Mouse (Mus musculus) myocyte (in vitro differentiated cells): ENCODE results near the gene Gramd1a. TPM values are rescaled to one million over a fixed set of nuclear protein-coding genes. Genes with fewer than 3 reads are reported as not detected.

Experiments used
- H3K27me3 ChIP-seq: one replicate; pipeline ENCODE4 v1.6.1; 2011; ENCODE audit not compliant: control insufficient read depth, insufficient read depth, insufficient read length
- H3K36me3 ChIP-seq: one replicate; pipeline ENCODE4 v1.6.1; 2011; ENCODE audit not compliant: control insufficient read depth, insufficient read depth
- H3K4me2 ChIP-seq: one replicate; pipeline ENCODE4 v1.6.1; 2011; ENCODE audit warnings: low read depth, control low read depth
- H3K4me3 ChIP-seq: one replicate; pipeline ENCODE4 v1.5.1; 2011; ENCODE audit warnings: mild to moderate bottlenecking, control low read depth, moderate library complexity
- H3K79me2 ChIP-seq: one replicate; pipeline ENCODE4 v1.6.1; 2011; ENCODE audit not compliant: control insufficient read depth, insufficient read depth
- H3ac ChIP-seq: one replicate; pipeline ENCODE4 v1.6.1; 2011; ENCODE audit not compliant: control insufficient read depth, insufficient read length
- CEBPB ChIP-seq: IDR thresholded peaks from 2 replicates; pipeline ENCODE4 v1.6.1; 2011; ENCODE audit warnings: mild to moderate bottlenecking, moderate library complexity; ENCODE audit not compliant: poor library complexity, insufficient read depth, severe bottlenecking
- E2F4 ChIP-seq: IDR thresholded peaks from one replicate; pipeline ENCODE4 v1.6.1; 2011; ENCODE audit warnings: mild to moderate bottlenecking, control low read depth, moderate library complexity; ENCODE audit not compliant: insufficient read depth
- MAX ChIP-seq: IDR thresholded peaks from one replicate; pipeline ENCODE4 v1.6.1; 2011; ENCODE audit warnings: low read depth, mild to moderate bottlenecking, control low read depth
- MYOD1 ChIP-seq, 3 experiments: IDR thresholded peaks; one replicate each; pipeline ENCODE4 v1.6.1; 2011; ENCODE audit warnings: control low read depth in 2 of 3, low read depth in 2 of 3, mild to moderate bottlenecking in 2 of 3, moderate library complexity in 1 of 3; ENCODE audit not compliant: insufficient read length in 2 of 3, control insufficient read depth in 1 of 3
- MYOG ChIP-seq, 3 experiments: IDR thresholded peaks; one replicate each; pipeline ENCODE4 v1.6.1; 2011; ENCODE audit warnings: control low read depth in 2 of 3, low read depth in 2 of 3, mild to moderate bottlenecking in 2 of 3; ENCODE audit not compliant: insufficient read length in 2 of 3, control insufficient read depth in 1 of 3, insufficient read depth in 1 of 3
- POLR2A ChIP-seq: IDR thresholded peaks from one replicate; pipeline ENCODE4 v1.6.1; 2011; ENCODE audit warnings: low read depth, mild to moderate bottlenecking, control low read depth, moderate library complexity; ENCODE audit not compliant: insufficient read length
- POLR2AphosphoS2 ChIP-seq: IDR thresholded peaks from one replicate; pipeline ENCODE4 v1.6.1; 2011; ENCODE audit warnings: low read depth, control low read depth; ENCODE audit not compliant: insufficient read length
- REST ChIP-seq: IDR thresholded peaks from one replicate; pipeline ENCODE4 v1.6.1; 2011; ENCODE audit warnings: mild to moderate bottlenecking, control low read depth, moderate library complexity; ENCODE audit not compliant: insufficient read depth, insufficient read length
- SRF ChIP-seq: IDR thresholded peaks from one replicate; pipeline ENCODE4 v1.6.1; 2011; ENCODE audit warnings: low read depth; ENCODE audit not compliant: control insufficient read depth, insufficient read length
- TCF12 ChIP-seq: IDR thresholded peaks from one replicate; pipeline ENCODE4 v1.6.1; 2011; ENCODE audit warnings: mild to moderate bottlenecking, control low read depth; ENCODE audit not compliant: poor library complexity, insufficient read depth, severe bottlenecking
- TCF3 ChIP-seq: IDR thresholded peaks from one replicate; pipeline ENCODE4 v1.6.1; 2011; ENCODE audit warnings: low read depth, control low read depth; ENCODE audit not compliant: insufficient read length
- USF1 ChIP-seq: IDR thresholded peaks from one replicate; pipeline ENCODE4 v1.6.1; 2011; ENCODE audit warnings: low read depth, mild to moderate bottlenecking, control low read depth, moderate library complexity
- polyA plus RNA-seq: library from polyadenylated mRNA; unstranded; fragments of >200 nt; fragmentation: generic; extraction: Trizol; gene quantifications from one replicate; pipeline ENCODE4 v1.2.1, GENCODE M21; 2012; ENCODE audit warnings: missing spikeins

Gene Gramd1a
- polyA plus RNA-seq, 1 experiment = 25.5 TPM

- no peak overlapping the region for H3K4me2 ChIP-seq
- no peak overlapping the region for H3K4me3 ChIP-seq
- no peaks in the 10 kb centered on the region for H3K79me2 ChIP-seq
- TF ChIP-seq MYOG (IDR thresholded peaks at IDR 0.05; ENCODE audit: control insufficient read depth in 1 of 3, insufficient read depth in 1 of 3, insufficient read length in 2 of 3, low read depth in 2 of 3) (no peak), REST (no peak), MYOD1 (IDR thresholded peaks at IDR 0.05; ENCODE audit: control insufficient read depth in 1 of 3, insufficient read length in 2 of 3, low read depth in 2 of 3) (no peak), USF1 (no peak), CEBPB (no peak), POLR2A (no peak), TCF3 (no peak), TCF12 (no peak), SRF (no peak), MAX (no peak), E2F4 (no peak), POLR2AphosphoS2 (no peak)
- peaks cover 8% of the 10 kb centered on the region for H3K27me3 ChIP-seq
- H3K36me3 ChIP-seq = no peaks in the 10 kb centered on the region
- H3ac ChIP-seq = no peak overlapping the region
These were observed 38.2 kb downstream of the Gramd1a start for GRCm38 (mm10) chr7:31117465-31117864.

GRCm38 (mm10) chr7:31116721-31117145, 39.0 kb downstream of the Gramd1a start:
- H3K4me2 ChIP-seq = no peak overlapping the region
- peaks cover 8% of the 10 kb centered on the region for H3K27me3 ChIP-seq
- no peak overlapping the region for H3K4me3 ChIP-seq
- TF ChIP-seq SRF (no peak), POLR2A (no peak), MAX (no peak), TCF12 (no peak), MYOD1 (IDR thresholded peaks at IDR 0.05; ENCODE audit: control insufficient read depth in 1 of 3, insufficient read length in 2 of 3, low read depth in 2 of 3) (no peak), TCF3 (no peak), MYOG (IDR thresholded peaks at IDR 0.05; ENCODE audit: control insufficient read depth in 1 of 3, insufficient read depth in 1 of 3, insufficient read length in 2 of 3, low read depth in 2 of 3) (no peak), E2F4 (no peak), POLR2AphosphoS2 (no peak), CEBPB (no peak), USF1 (no peak), REST (no peak)
- no peaks in the 10 kb centered on the region for H3K36me3 ChIP-seq
- H3ac ChIP-seq = no peak overlapping the region
- H3K79me2 ChIP-seq = no peaks in the 10 kb centered on the region

DNA sequence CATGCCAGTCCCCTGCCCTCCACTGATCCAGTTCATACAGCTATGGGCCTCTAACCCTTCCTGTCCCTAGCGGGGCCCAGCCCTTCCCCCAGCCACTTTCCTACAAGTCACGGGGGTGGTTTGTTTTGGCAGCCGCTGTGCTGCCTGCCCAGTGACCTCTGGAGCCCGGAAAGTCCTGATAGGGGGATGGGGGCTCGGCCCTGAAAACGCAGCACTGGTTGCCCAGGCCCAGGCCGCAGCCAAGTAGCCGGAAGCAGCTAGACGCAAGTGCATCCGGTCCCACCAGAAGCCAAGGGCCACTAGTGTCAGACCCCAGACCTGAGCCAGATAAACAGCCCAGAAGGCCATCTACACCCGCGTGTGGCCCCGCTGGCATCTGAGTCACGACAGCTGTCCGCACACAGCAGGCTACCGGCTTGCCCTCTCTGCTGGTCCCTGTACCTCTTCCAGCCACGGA, 40.1 kb downstream of the Gramd1a start:
- TF ChIP-seq REST (no peak), USF1 (no peak), MYOD1 (IDR thresholded peaks at IDR 0.05; ENCODE audit: control insufficient read depth in 1 of 3, insufficient read length in 2 of 3, low read depth in 2 of 3) (peak in 1 of 3 experiments; percentile 71), MYOG (IDR thresholded peaks at IDR 0.05; ENCODE audit: control insufficient read depth in 1 of 3, insufficient read depth in 1 of 3, insufficient read length in 2 of 3, low read depth in 2 of 3) (peak in 2 of 3 experiments; percentile 25 to 57)
- no peaks in the 10 kb centered on the region for H3K36me3 ChIP-seq
- no peak overlapping the region for H3K4me3 ChIP-seq
- no peak overlapping the region for H3ac ChIP-seq
- H3K27me3 ChIP-seq = peaks cover 8% of the 10 kb centered on the region
- no peak overlapping the region for H3K4me2 ChIP-seq
- no peaks in the 10 kb centered on the region for H3K79me2 ChIP-seq

DNA sequence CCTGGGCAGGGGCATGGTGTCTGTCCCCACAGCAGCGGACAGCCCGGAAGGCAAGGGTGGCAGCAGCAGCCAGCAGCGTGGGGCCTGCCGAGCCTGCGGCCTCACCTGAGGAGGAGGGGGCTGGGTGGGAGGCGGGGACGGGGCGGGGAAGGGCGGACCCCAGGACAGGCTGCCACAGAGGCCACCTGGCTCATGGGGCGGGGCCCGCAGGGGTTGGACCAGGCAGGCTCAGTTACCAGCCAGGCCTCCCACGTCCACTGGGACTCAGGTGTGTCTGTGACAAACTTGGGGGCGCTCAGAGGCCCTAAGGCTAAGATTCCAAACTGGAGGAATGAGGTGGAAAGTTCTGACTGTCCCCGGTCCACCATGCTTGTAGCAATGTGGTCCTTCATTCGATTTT, 40.5 kb downstream of the Gramd1a start, which contains the start of gene Hpn:
Gene Hpn, minus strand, starts transcription at position 109 of the 400 bp plus-strand sequence.
- Histone ChIP-seq H3K79me2 (no peaks in the 10 kb centered on the region), H3K4me2 (no peak within 1 kb of the TSS), H3K4me3 (no peak within 1 kb of the TSS), H3K36me3 (no peaks in the 10 kb centered on the region), H3K27me3 (peaks cover 8% of the 10 kb centered on the region), H3ac (no peak within 1 kb of the TSS)
- TF ChIP-seq E2F4 (no peak), MAX (no peak), CEBPB (no peak), POLR2AphosphoS2 (no peak), SRF (no peak), TCF12 (no peak), MYOG (IDR thresholded peaks at IDR 0.05; ENCODE audit: control insufficient read depth in 1 of 3, insufficient read depth in 1 of 3, insufficient read length in 2 of 3, low read depth in 2 of 3) (no peak), USF1 (no peak), POLR2A (no peak), TCF3 (no peak), REST (no peak), MYOD1 (IDR thresholded peaks at IDR 0.05; ENCODE audit: control insufficient read depth in 1 of 3, insufficient read length in 2 of 3, low read depth in 2 of 3) (no peak)

- H3ac ChIP-seq = no peak overlapping the region
- peaks cover 8% of the 10 kb centered on the region for H3K27me3 ChIP-seq
- no peaks in the 10 kb centered on the region for H3K79me2 ChIP-seq
- H3K4me3 ChIP-seq = no peak overlapping the region
- H3K36me3 ChIP-seq = no peaks in the 10 kb centered on the region
- no peak overlapping the region for H3K4me2 ChIP-seq
- no peak for TF ChIP-seq E2F4
- no peak for TF ChIP-seq MAX
- TF ChIP-seq MYOG (IDR thresholded peaks at IDR 0.05; ENCODE audit: control insufficient read depth in 1 of 3, insufficient read depth in 1 of 3, insufficient read length in 2 of 3, low read depth in 2 of 3) = no peak
- TF ChIP-seq CEBPB = no peak
- no peak for TF ChIP-seq TCF3
- no peak for TF ChIP-seq MYOD1 (IDR thresholded peaks at IDR 0.05; ENCODE audit: control insufficient read depth in 1 of 3, insufficient read length in 2 of 3, low read depth in 2 of 3)
- TF ChIP-seq SRF = no peak
These were observed 41.0 kb downstream of the Gramd1a start for GRCm38 (mm10) chr7:31114646-31115045.
